Mouse (Mus musculus): ENCODE data around the gene Cib1. TPM values are rescaled to one million over a fixed set of nuclear protein-coding genes. Genes with fewer than 3 reads are reported as not detected.
A peak's percentile ranks its signal among the peaks of the same experiment; 100 is the strongest.

Gene Cib1
- total and polyA plus RNA-seq, 2 experiments, result 51.7 to 114 TPM

- DNase-seq (ENCODE audit: extremely low read depth, low read depth, low spot score), result no peak
- Histone ChIP-seq H3K36me3 (ENCODE audit: control insufficient read depth, insufficient read depth, low read length) (no peaks in the 10 kb centered on the region), H3K27ac (replicated peaks; ENCODE audit: insufficient read depth, low read depth, low read length) (no peak overlapping the region), H3K79me2 (ENCODE audit: control insufficient read depth, insufficient read depth, low read length) (peaks cover 6% of the 10 kb centered on the region; the same call in 1 of the 2 replicates), H3K4me3 (ENCODE audit: insufficient read depth, low read depth, low read length) (no peak overlapping the region), H3K9ac (ENCODE audit: low read depth, low read length) (no peak overlapping the region), H3K4me1 (ENCODE audit: control insufficient read depth, insufficient read depth, low read length) (peaks cover 18% of the 10 kb centered on the region), H3K27me3 (ENCODE audit: control insufficient read depth, insufficient read depth, low read length) (no peaks in the 10 kb centered on the region)
- TF ChIP-seq CTCF (IDR thresholded peaks at IDR 0.05; ENCODE audit: low read depth, low read length) (no peak), POLR2A (IDR thresholded peaks at IDR 0.05; ENCODE audit: extremely low read depth, insufficient read depth, low read length) (no peak)
- 77% methylated on average over 11 of the region's 11 CpGs for WGBS
These were observed 43.3 kb downstream of the Cib1 start for GRCm38 (mm10) chr7:80189147-80189933.

- no peaks in the 10 kb centered on the region for H3K36me3 ChIP-seq (ENCODE audit: control insufficient read depth, insufficient read depth, low read length)
- 0 out of 2 replicates have a peak, but pooled peaks cover 3% of the 10 kb centered on the region for H3K79me2 ChIP-seq (ENCODE audit: control insufficient read depth, insufficient read depth, low read length)
- no peak for DNase-seq (ENCODE audit: extremely low read depth, low read depth, low spot score)
- no peaks in the 10 kb centered on the region for H3K27me3 ChIP-seq (ENCODE audit: control insufficient read depth, insufficient read depth, low read length)
- H3K4me1 ChIP-seq (ENCODE audit: control insufficient read depth, insufficient read depth, low read length), result peaks cover 15% of the 10 kb centered on the region
- H3K9ac ChIP-seq (ENCODE audit: low read depth, low read length), result no peak overlapping the region
- H3K27ac ChIP-seq (replicated peaks; ENCODE audit: insufficient read depth, low read depth, low read length), result no peak overlapping the region
- WGBS, result 92% methylated on average over 2 of the region's 2 CpGs
- no peak for TF ChIP-seq POLR2A (IDR thresholded peaks at IDR 0.05; ENCODE audit: extremely low read depth, insufficient read depth, low read length)
- TF ChIP-seq CTCF (IDR thresholded peaks at IDR 0.05; ENCODE audit: low read depth, low read length), result no peak
- H3K4me3 ChIP-seq (ENCODE audit: insufficient read depth, low read depth, low read length), result no peak overlapping the region
These were observed 44.0 kb downstream of the Cib1 start for GRCm38 (mm10) chr7:80188579-80189125.

GRCm38 (mm10) chr7:80187501-80187900, 45.1 kb downstream of the Cib1 start:
- Histone ChIP-seq H3K4me3 (ENCODE audit: insufficient read depth, low read depth, low read length) (no peak overlapping the region; the same call in 1 of the 2 replicates), H3K79me2 (ENCODE audit: control insufficient read depth, insufficient read depth, low read length) (0 out of 2 replicates have a peak, but pooled peaks cover 3% of the 10 kb centered on the region), H3K27ac (replicated peaks; ENCODE audit: insufficient read depth, low read depth, low read length) (peak overlapping the region; percentile 83; the same call in 1 of the 2 replicates), H3K36me3 (ENCODE audit: control insufficient read depth, insufficient read depth, low read length) (no peaks in the 10 kb centered on the region), H3K9ac (ENCODE audit: low read depth, low read length) (peak overlapping the region; percentile 64; the same call in 1 of the 2 replicates), H3K4me1 (ENCODE audit: control insufficient read depth, insufficient read depth, low read length) (peaks cover 11% of the 10 kb centered on the region), H3K27me3 (ENCODE audit: control insufficient read depth, insufficient read depth, low read length) (no peaks in the 10 kb centered on the region)
- peak; percentile 52 for DNase-seq (ENCODE audit: extremely low read depth, low read depth, low spot score)
- 13% methylated on average over 12 of the region's 12 CpGs for WGBS
- TF ChIP-seq CTCF (IDR thresholded peaks at IDR 0.05; ENCODE audit: low read depth, low read length) (no peak), POLR2A (IDR thresholded peaks at IDR 0.05; ENCODE audit: extremely low read depth, insufficient read depth, low read length) (no peak)

- Histone ChIP-seq H3K79me2 (ENCODE audit: control insufficient read depth, insufficient read depth, low read length) (0 out of 2 replicates have a peak, but pooled peaks cover 3% of the 10 kb centered on the region), H3K4me1 (ENCODE audit: control insufficient read depth, insufficient read depth, low read length) (peaks cover 10% of the 10 kb centered on the region), H3K4me3 (ENCODE audit: insufficient read depth, low read depth, low read length) (peak within 1 kb of the TSS; percentile 80)
These were observed 45.9 kb downstream of the Cib1 start, which contains the start of gene Sema4b for GRCm38 (mm10) chr7:80186531-80187296. TSS of gene Sema4b (plus strand) at chr7:80186841.

GRCm38 (mm10) chr7:80186021-80186420, 46.6 kb downstream of the Cib1 start:
- no peaks in the 10 kb centered on the region for H3K27me3 ChIP-seq (ENCODE audit: control insufficient read depth, insufficient read depth, low read length)
- peaks cover 10% of the 10 kb centered on the region for H3K4me1 ChIP-seq (ENCODE audit: control insufficient read depth, insufficient read depth, low read length)
- peak; percentile 77 for DNase-seq (ENCODE audit: extremely low read depth, low read depth, low spot score)
- H3K27ac ChIP-seq (replicated peaks; ENCODE audit: insufficient read depth, low read depth, low read length), result peak overlapping the region; percentile 71
- 3% methylated on average over 8 of the region's 8 CpGs for WGBS
- H3K4me3 ChIP-seq (ENCODE audit: insufficient read depth, low read depth, low read length), result no peak overlapping the region; the same call in 1 of the 2 replicates
- TF ChIP-seq CTCF (IDR thresholded peaks at IDR 0.05; ENCODE audit: low read depth, low read length) (no peak), POLR2A (IDR thresholded peaks at IDR 0.05; ENCODE audit: extremely low read depth, insufficient read depth, low read length) (no peak)
- peak overlapping the region; percentile 64; the same call in 1 of the 2 replicates for H3K9ac ChIP-seq (ENCODE audit: low read depth, low read length)
- no peaks in the 10 kb centered on the region for H3K79me2 ChIP-seq (ENCODE audit: control insufficient read depth, insufficient read depth, low read length)
- H3K36me3 ChIP-seq (ENCODE audit: control insufficient read depth, insufficient read depth, low read length), result no peaks in the 10 kb centered on the region

More at GRCm38 (mm10) chr7:80186531-80187296, 45.9 kb downstream of the Cib1 start, which contains the start of gene Sema4b:
- no peaks in the 10 kb centered on the region for H3K36me3 ChIP-seq (ENCODE audit: control insufficient read depth, insufficient read depth, low read length)
- H3K9ac ChIP-seq (ENCODE audit: low read depth, low read length), result peak within 1 kb of the TSS; percentile 64
- TF ChIP-seq POLR2A (IDR thresholded peaks at IDR 0.05; ENCODE audit: extremely low read depth, insufficient read depth, low read length) (0 out of 2 replicates have a peak, but pooled peaks have one; percentile 42), CTCF (IDR thresholded peaks at IDR 0.05; ENCODE audit: low read depth, low read length) (no peak)
- H3K27ac ChIP-seq (replicated peaks; ENCODE audit: insufficient read depth, low read depth, low read length), result peak within 1 kb of the TSS; percentile 83
- peak; percentile 64 for DNase-seq (ENCODE audit: extremely low read depth, low read depth, low spot score)
- H3K27me3 ChIP-seq (ENCODE audit: control insufficient read depth, insufficient read depth, low read length), result no peaks in the 10 kb centered on the region
- 3% methylated on average over 50 of the region's 51 CpGs for WGBS

Data from liver, adult 2 months (tissue).